ENCODE assay signal across 13 mouse cellular contexts in genomic region chr5:140575381-140575866, GRCm38 (mm10). TPM values are rescaled to one million over a fixed set of nuclear protein-coding genes. Genes with fewer than 3 reads are reported as not detected.
DNase-seq lines count a peak whose midpoint lies in the region; ATAC-seq and TF ChIP-seq lines count a peak whose summit lies in the region.
"Had no signal": no experiment of that assay in that cellular context is flagged by ENCODE, and none has a peak within 500 bp of the region (broad histone marks: within the 10 kb centered on the region; RNA-seq: fewer than 3 reads in every experiment).

No protein-coding gene starts in this region.

- 49% methylated on average over 5 of the region's 5 CpGs for WGBS in liver, adult 2 months
- WGBS in heart, embryonic 15.5 days = 32% methylated on average over 5 of the region's 5 CpGs
- WGBS in liver, embryonic 16.5 days (ENCODE audit: insufficient replicate concordance) = 32% methylated on average over 5 of the region's 5 CpGs

- H3K9ac ChIP-seq in liver, adult 2 months (ENCODE audit: low read depth, low read length) = no peak overlapping the region
- H3K9ac ChIP-seq in heart, embryonic 15.5 days = no peak overlapping the region
- no peak overlapping the region for H3K9ac ChIP-seq in liver, embryonic 16.5 days (ENCODE audit: low read depth, low read length)
- H3K9ac ChIP-seq: forebrain, embryonic 15.5 days had no signal

- 0 out of 2 replicates have a peak, but pooled peaks have one; percentile 37 for ATAC-seq in heart, embryonic 15.5 days (replicated peaks; ENCODE audit: insufficient number of reproducible peaks, insufficient read depth, low FRiP score, low read depth)
- 0 out of 2 replicates have a peak, but pooled peaks have one; percentile 6 for ATAC-seq in liver, embryonic 16.5 days (ENCODE audit: low read depth)
- ATAC-seq in megakaryocyte, adult 5-6 weeks (ENCODE audit: poor library complexity, severe bottlenecking) = no peak
- ATAC-seq: forebrain, embryonic 15.5 days had no signal

- H3K27ac ChIP-seq in liver, adult 2 months (replicated peaks; ENCODE audit: insufficient read depth, low read depth, low read length) = no peak overlapping the region; the same call in 1 of the 2 replicates
- no peak overlapping the region for H3K27ac ChIP-seq in heart, embryonic 15.5 days
- no peak overlapping the region for H3K27ac ChIP-seq in liver, embryonic 16.5 days (ENCODE audit: low read length)
- H3K27ac ChIP-seq: forebrain, embryonic 15.5 days had no signal

- no peak for TF ChIP-seq CTCF in liver, adult 2 months (IDR thresholded peaks at IDR 0.05; ENCODE audit: low read depth, low read length)

- TF ChIP-seq POLR2A in liver, adult 2 months (IDR thresholded peaks at IDR 0.05; ENCODE audit: extremely low read depth, insufficient read depth, low read length) = no peak

- no peaks in the 10 kb centered on the region for H3K79me2 ChIP-seq in liver, adult 2 months (ENCODE audit: control insufficient read depth, insufficient read depth, low read length)

- no peak overlapping the region for H3K4me2 ChIP-seq in heart, embryonic 15.5 days
- H3K4me2 ChIP-seq in liver, embryonic 16.5 days (ENCODE audit: low read depth, low read length) = no peak overlapping the region
- H3K4me2 ChIP-seq: forebrain, embryonic 15.5 days had no signal

- H3K9me3 ChIP-seq in heart, embryonic 15.5 days (replicated peaks) = no peaks in the 10 kb centered on the region
- H3K9me3 ChIP-seq in liver, embryonic 16.5 days (replicated peaks; ENCODE audit: control insufficient read depth, low read length) = no peaks in the 10 kb centered on the region
- H3K9me3 ChIP-seq: forebrain, embryonic 15.5 days had no signal

- no peaks in the 10 kb centered on the region for H3K27me3 ChIP-seq in liver, adult 2 months (ENCODE audit: control insufficient read depth, insufficient read depth, low read length)
- H3K27me3 ChIP-seq in heart, embryonic 15.5 days = peaks cover 8% of the 10 kb centered on the region; the same call in 1 of the 2 replicates
- H3K27me3 ChIP-seq in liver, embryonic 16.5 days (ENCODE audit: control insufficient read depth, insufficient read depth, low read depth, low read length) = no peaks in the 10 kb centered on the region
- H3K27me3 ChIP-seq: forebrain, embryonic 15.5 days had no signal

- no peaks in the 10 kb centered on the region; the same call in 1 of the 2 replicates for H3K4me1 ChIP-seq in liver, adult 2 months (ENCODE audit: control insufficient read depth, insufficient read depth, low read length)
- H3K4me1 ChIP-seq in heart, embryonic 15.5 days (replicated peaks) = peaks cover 15% of the 10 kb centered on the region
- peaks cover 2% of the 10 kb centered on the region; the same call in 1 of the 2 replicates for H3K4me1 ChIP-seq in liver, embryonic 16.5 days (ENCODE audit: control insufficient read depth, low read depth, low read length)

- no peaks in the 10 kb centered on the region for H3K36me3 ChIP-seq in liver, adult 2 months (ENCODE audit: control insufficient read depth, insufficient read depth, low read length)
- H3K36me3 ChIP-seq in heart, embryonic 15.5 days = no peaks in the 10 kb centered on the region
- no peaks in the 10 kb centered on the region for H3K36me3 ChIP-seq in liver, embryonic 16.5 days (ENCODE audit: control insufficient read depth, insufficient read depth)
- H3K36me3 ChIP-seq: forebrain, embryonic 15.5 days had no signal

- no peak overlapping the region for H3K4me3 ChIP-seq in liver, adult 2 months (ENCODE audit: insufficient read depth, low read depth, low read length)
- no peak overlapping the region for H3K4me3 ChIP-seq in heart, embryonic 15.5 days
- H3K4me3 ChIP-seq in liver, embryonic 16.5 days (ENCODE audit: low read depth, low read length) = no peak overlapping the region
- H3K4me3 ChIP-seq: forebrain, embryonic 15.5 days; myocyte had no signal

- peak; percentile 1 for DNase-seq in liver, adult 2 months (ENCODE audit: extremely low read depth, low read depth, low spot score)
- DNase-seq in liver = no peak
- peak; percentile 43 for DNase-seq in adrenal gland, adult 8-10 months
- no peak for DNase-seq in cerebellum, postnatal 25 days
- no peak for DNase-seq in layer of hippocampus, postnatal 25 days (ENCODE audit: extremely low spot score in 1 of 2, low spot score in 1 of 2)
- DNase-seq: cerebellum, adult 11-12 months had no signal

RNA-seq across cellular contexts. Expression of gene Grifin, which starts 10.6 kb away (rescaled TPM):
- total RNA-seq in liver, adult 2 months (2014; rRNA removed) = not detected in 2 replicates
- polyA plus RNA-seq in liver, adult 2 months (2012; rRNA removed) = not detected in 2 replicates
- not detected for total RNA-seq in adrenal gland, adult 8-10 months (2022)
- 1.1 TPM in 1 of 2 replicates, not detected in the other for polyA plus RNA-seq in heart, embryonic 15.5 days (2015; fragmentation: Nextera tagmentation; extraction: Ambion mirVana)
- polyA plus RNA-seq in liver, embryonic 16.5 days (2015; fragmentation: Nextera tagmentation; extraction: Ambion mirVana) = 0.59 and 1.2 TPM in 2 replicates
- total RNA-seq in layer of hippocampus, postnatal 25 days (2021) = not detected
- not detected in 2 replicates for total RNA-seq in megakaryocyte, adult 5-6 weeks (2015)
- not detected in 2 replicates for total RNA-seq in megakaryocyte, adult 5-6 weeks (2017)
- total RNA-seq: left cerebral cortex, postnatal 25 days; MEL had no signal
- polyA plus RNA-seq: forebrain, embryonic 15.5 days; myocyte had no signal

RNA-seq across cellular contexts. Expression of gene Lfng, which starts 31.7 kb away (rescaled TPM):
- total RNA-seq in liver, adult 2 months (2014; rRNA removed) = 4.2 and 5.5 TPM in 2 replicates
- polyA plus RNA-seq in liver, adult 2 months (2012; rRNA removed) = 9.2 and 9.5 TPM in 2 replicates
- total RNA-seq in adrenal gland, adult 8-10 months (2022) = 10 to 100 TPM; 11.6 to 18.9 (median 17.2) TPM
- 5.0 and 7.9 TPM in 2 replicates for polyA plus RNA-seq in heart, embryonic 15.5 days (2015; fragmentation: Nextera tagmentation; extraction: Ambion mirVana)
- polyA plus RNA-seq in liver, embryonic 16.5 days (2015; fragmentation: Nextera tagmentation; extraction: Ambion mirVana) = 8.3 and 9.7 TPM in 2 replicates
- total RNA-seq in layer of hippocampus, postnatal 25 days (2021) = 10 to 100 TPM; 20.0 to 29.8 TPM
- total RNA-seq in megakaryocyte, adult 5-6 weeks (2015) = 21.3 and 23.2 TPM in 2 replicates
- 48.0 and 54.2 TPM in 2 replicates for total RNA-seq in megakaryocyte, adult 5-6 weeks (2017)

Comparison
In these comparisons a context has a peak if more than half of its experiments do, and no peak if none do; other contexts are left out.
1. DNase-seq: peak in liver, adult 2 months (single experiment) and adrenal gland, adult 8-10 months (single experiment); none in liver (single experiment), cerebellum, postnatal 25 days (0 of 2) and layer of hippocampus, postnatal 25 days (0 of 2).